Mouse (Mus musculus) lung, adult 18-20 months (tissue): ENCODE measurements at regions not wholly inside any gene's neighbourhood (a gene's known extent, or its start where the extent isn't known, plus 50 kb on each side); places are given as distances from the start of the nearest gene placed in this dataset.

Experiments used
- DNase-seq, 2 experiments: peaks; one replicate each; pipeline ENCODE4 v3.0.0; 2022; ENCODE audit warnings: mixed read lengths in 2 of 2

DNA sequence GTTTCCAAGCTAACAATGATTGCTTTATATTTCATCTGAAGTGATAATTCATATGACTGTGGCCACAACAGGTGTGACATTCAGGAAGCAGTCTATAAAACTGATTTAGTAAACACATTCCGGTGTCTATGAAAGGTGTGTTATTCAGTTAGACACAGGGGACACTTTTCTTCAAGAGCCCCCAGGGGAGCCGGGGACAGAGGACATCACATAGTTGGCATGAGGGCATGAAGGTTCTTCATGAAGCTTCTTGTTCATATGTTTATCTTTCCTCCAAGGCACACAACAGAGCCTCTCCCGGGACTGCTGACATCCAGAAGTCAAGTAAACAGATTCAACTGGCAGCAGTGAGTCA is 102.5 kb upstream of the Cpm start:
- no peak for DNase-seq

DNA sequence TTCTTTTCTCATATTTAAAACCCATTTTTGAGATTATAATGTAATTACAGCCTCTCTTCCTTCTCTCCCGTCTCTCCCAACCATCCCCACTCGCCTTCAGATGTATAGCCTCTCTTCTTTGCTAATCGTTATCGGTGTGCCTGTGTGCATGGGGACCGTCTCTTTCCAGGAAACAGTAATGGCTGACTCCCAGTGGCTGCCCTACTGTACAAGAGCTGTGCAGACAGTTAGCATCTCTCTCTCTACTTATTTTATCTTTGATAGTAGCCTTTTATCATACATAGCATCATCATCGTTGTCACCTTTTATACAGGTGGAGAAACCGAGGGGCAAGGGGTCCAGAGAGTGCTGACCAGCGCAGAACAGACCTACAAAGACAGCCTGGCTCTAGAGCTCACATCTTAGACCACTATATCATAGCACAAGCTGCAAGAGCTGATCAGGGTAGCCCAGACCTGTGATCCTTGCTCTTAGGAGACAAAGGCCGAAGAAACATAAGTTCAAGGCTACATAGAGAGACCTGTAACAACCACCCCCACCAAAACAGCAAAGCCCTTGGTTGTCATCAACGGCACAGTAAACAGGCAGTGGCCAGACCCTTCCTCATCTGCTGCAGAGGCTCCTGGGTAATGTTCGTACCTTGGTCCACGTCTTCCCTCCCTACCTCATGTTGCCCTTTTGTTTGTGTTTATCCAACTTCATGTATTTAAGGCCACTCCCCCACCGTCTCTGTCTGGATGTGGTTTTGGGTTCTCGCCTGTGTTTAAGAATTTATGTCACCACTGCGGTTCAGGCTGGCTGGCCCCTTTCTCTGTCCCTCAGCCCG is 103.1 kb upstream of the Cpm start:
- DNase-seq, result no peak

DNA sequence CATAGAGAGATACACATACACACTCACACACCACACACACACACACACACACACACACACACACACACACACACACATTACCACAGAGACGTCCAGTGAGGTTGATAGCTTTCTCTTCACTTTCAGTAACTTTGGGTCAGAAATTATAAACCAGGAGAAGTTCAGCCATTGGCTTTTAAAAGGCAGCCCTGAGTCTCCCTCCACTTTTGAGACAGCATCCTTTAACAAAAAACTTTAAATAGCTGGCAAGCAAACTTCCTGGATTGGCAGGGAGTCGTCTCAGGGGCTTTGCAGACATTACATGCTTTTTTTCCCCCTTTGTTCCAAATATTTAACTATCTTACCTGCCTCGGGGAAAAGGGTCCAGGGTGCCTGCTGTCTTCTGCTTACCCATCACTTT is 103.7 kb upstream of the Cpm start:
- no peak for DNase-seq

DNA sequence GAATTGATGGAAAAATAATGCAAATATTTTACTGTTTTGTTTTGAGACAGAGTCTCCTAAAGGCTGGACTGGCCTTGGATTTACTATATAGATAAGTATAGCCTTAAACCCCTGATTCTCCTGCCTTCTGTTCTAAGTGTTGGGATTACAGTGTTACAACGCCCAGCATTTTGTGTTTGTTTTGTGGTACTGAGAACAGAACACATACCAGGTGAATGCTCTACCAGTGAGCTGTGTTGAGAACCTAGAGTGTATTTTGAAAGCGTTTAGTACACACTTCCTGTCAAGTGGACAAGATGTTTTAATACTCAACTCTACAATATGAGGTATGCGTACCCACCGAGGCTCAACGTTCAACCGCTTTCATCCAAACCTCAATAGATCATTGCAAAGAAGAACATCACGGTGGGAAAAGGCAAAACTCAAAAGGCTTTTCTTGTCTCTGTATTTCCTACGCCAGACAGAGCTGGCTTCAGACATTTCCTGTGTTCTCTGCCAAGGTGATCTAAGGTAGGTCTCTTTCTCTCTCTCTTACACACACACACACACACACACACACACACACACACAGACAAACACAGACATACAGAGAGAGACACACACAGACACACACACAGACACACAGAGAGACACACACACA is 104.3 kb upstream of the Cpm start:
- no peak for DNase-seq

DNA sequence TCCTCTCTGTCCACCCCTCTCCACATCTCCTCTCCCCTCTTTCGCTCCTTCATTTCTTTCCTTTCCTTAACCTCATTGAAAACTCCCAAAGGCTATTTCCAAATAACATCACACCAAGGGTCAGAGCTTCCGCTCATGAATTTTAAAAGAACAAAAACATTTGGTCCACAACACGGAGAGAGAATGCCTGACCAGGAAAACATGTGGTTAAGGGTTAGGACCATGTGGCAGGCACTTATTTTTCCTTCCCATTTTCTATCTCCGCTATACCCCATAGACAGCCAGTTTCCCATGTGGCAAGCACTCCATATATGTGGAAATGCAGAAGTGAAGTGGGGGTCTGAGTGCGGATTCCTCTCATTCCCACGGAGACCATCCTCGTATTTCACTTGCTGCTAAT is 105.2 kb upstream of the Cpm start:
- DNase-seq, result no peak

DNA sequence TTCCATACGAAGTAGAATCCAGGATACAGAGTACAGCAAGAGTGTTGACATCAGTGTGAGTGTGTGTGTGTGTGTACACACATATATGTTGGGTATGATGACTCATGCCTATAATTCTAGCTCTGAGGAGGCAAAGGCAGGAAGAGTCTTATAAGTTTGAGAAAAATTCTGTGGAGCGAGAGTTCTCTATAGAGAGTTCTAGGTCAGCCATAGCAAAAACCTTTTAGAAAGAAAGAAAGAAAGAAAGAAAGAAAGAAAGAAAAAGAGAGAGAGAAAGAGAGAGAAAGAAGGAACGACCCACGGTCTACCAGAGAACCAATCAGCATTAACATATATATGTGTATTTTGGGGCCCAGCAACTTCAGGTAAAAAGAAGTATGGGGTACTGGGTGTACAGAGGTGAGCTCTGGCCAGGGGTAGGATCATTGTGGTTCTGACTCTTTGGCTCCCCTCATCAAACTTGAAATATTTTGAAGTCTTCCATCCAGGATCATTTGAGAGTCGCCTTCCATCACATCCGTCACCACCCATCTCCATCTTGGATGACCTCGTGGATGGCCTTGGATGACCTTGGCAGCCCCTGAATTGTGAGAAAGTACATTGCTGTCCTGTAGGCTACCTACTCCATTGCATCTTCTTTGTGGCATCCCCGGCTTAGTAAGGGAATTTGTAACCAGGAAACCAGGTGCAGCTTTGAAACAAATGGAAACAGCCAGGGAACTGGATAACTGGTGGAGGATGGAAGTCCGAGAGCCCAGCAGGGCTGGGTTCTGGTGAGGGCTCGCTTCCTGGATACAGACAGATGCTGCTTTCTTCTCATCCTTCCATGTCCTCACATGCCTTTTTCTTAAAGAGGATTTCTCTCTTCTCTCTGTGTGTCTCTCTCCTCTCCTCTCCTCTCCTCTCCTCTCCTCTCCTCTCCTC is 106.1 kb upstream of the Cpm start:
- no peak for DNase-seq

DNA sequence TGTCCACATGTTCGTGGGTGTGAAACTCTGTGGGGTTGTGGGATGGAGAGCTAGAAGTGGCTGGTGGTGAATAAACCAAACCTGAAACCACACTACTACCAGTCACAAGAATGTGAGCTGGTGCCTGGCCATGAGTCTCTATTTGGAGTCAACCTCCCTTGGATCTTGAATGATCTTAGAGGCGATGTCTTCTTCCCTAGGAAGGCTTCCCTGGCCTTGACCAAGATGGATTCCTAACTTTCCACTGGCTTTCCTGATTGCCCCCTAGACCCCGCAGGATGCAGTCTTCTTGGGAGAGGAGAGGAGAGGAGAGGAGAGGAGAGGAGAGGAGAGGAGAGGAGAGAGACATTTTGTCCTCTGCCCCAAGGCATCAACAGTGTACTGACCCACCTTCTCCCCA is 106.9 kb upstream of the Cpm start:
- DNase-seq, result no peak

DNA sequence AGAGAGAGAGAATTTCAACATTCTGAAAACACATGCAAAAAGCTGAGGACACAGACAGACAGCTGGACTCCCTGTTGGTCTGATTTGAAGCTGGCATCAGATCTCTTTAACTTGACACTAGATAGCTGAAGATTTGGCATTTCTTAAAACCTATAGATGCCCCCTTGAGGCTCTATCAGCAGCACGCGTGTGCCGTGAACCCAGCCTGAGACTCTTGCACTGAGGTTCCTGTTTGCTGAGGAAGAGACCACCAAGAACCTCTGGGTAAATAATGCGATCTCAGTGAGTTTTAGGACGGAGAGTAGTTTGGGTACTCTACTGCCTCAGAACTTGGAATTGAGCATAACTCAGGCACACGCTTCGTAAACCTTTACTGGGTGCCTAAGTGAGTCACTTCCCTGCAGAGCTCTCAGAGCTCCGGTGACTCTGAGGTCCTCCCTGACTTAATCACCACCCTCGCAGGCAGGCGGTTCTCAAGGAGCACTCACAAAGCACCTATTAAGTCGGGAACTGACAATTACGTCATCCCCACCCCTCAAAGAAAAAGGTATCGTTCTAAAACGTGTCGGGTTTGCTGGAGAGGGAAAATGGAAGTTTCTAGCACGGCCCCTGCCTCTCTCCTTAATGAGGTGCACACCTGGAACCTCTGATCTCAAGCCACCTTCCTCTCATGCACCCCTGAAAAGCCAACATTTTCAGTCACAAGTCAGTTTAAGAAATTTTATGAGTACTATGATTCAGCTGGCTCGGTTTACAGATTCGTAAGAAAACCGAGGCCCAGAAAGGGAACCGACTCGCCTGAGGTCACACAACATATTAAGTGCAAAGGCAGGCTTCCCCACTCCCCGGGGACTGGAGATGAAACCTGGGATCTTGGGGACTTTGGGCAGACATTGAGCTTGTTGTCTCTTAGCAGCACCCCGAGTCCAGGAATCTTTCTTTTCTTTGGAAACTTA is 107.7 kb upstream of the Cpm start:
- DNase-seq, result peak; percentile 30 to 50

DNA sequence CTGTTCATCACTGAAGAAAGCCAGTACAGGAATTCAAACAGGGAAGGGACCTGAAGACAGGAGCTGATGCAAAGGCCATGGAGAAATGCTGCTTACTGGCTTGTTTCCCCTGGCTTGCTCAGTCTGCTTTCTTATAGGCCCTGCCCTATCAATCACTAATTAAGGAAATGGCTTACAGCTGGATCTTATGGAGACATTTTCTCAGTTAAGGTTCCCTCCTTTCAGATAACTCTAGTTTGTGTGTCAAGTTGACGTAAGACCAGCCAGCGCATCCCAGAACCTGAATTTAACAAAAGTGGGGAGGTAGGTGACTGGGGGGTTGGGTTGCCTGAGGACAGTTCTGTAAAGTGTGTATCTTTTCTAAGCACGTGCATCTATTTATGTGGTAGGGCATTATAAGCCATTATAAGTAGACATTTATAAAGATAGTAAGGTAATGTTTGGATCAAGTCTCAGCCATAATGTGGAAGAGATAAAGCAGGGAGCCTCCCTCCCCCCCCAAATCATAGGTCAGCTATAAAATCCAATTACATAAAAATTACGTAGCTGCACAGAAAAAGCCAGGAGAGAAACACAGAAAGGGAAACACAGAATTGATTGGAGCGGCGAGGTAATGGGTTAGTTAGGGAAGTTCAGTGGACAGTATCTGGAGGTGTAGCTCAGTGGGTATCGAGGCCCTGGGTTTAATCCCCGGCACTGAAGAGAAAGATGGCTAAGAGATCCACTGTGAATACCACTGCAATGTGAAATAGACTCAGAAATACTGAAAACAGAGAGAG is 108.6 kb upstream of the Cpm start:
- DNase-seq, result no peak

DNA sequence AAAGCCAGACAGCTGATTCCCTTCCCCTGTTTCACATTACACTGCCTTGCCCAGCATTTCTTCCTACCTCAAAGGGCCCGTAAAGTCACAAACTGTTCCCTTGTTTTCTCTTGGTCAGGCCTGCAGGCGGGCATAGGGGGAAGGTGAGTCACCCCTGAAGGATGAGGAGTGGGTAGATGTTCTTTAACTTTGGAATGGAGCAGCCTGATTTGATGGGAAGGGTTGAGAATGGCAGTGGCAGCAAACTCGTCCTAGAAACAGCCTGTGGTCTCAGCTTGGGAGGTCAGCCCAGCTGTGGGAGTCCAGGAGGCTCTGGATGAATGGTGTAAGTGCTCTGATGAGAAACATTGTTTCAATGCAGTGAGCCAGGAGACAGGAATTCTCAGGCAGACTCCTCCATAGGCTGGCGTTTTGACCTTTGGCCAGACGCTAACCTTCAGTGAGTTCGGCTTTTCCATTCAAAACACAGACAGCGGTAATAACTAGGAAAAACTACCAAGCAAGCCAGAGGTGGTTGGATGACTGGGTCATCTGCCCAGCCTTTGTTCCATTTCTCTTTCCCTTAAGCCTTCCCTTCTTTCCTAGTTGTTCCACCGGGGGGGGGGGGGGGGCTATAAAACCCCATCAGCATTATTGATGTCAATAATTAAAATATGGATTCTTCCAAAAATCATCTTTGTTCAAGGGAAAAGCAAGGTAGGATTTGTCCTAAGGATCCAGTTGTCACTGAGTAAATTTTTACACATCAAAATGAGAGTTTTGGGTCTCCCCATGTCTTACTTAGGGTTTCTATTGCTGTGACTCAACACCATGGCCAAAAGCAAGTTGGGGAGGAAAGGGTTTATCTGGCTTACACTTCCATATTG is 109.4 kb upstream of the Cpm start:
- DNase-seq, result no peak

DNA sequence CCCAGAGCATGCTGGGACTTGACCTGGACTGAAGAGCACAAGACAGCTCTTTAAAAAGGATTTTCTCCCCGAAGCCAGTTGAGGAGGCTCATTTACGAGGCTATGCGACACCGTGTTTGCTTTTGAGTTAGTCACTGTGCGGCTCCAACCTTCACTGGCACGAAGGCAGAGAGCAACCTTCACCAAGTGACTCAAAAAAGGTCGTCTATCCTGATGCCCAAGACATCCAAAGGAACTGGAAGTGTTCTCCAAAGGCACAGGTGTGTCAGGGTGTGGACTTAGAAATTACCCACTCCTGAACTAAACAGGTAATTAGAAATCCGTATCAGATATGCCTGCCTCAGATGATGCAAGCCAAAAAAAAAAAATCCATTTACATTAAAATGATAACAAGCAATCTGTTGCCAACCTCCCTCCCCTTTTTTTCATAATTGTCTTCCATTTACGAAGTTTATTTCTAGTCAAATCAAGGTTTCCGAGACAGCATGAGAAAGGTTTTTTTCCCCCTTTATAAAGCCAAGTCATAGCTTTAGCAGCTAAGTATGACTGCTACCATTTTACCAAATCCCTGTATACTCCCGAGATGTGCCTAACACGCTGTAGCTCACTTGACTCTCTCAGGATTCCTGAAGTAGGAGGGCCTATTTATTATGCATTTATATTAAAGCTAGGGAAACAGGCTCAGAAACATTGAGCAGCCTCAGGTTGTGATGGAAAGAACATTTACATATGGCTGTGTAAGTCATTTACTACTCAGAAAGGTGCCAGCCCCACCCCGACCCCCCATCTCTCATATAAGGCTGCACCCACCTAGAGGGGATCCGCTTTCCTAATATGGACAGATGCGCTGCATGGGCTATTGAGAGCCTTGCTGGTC is 110.3 kb upstream of the Cpm start:
- no peak for DNase-seq

DNA sequence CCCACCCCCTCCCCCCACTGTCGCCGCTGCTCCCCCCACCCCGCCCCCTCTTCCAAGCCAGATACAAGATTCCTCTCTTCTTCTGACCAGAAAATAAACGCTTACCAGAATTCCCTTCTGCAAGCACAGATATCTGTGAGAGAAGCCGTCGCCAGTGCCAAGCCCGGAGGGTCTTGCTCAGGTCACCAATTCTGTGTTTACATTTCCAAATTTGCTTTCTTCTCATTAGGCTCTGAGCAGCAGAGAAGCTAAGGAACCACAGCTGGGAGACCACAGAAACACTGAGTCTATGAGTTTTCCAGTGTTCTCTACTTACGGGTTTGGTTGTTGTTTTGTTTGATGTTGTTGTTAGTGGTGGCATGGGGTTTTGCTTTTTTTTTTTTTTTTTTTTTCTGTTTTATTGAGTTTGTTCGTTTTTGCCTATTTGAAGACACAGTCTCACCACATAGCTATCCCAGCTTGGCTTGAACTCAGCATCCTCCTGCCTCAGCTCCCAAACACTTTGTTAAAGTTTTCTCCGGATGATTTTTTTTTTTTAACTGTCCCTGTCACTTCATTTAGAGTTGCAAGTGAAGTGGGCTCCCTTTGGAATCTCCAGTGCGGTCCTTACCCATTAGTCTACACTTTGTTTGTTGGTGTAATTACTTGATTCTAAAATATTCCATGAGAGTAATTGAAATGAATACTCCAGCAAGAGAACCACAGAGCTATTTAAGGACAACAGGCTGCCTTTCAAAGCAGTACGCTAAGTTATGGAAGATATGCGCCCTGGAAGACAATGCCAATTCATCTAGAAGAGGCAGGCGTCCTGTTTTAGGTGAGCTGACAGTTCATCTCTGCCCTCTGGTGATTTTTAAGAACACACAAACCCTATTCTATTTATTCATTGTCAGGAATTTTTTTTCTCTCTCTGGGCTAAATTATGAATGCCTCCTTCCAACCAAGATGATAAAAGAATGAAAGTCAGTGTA is 111.2 kb upstream of the Cpm start:
- DNase-seq, result no peak

DNA sequence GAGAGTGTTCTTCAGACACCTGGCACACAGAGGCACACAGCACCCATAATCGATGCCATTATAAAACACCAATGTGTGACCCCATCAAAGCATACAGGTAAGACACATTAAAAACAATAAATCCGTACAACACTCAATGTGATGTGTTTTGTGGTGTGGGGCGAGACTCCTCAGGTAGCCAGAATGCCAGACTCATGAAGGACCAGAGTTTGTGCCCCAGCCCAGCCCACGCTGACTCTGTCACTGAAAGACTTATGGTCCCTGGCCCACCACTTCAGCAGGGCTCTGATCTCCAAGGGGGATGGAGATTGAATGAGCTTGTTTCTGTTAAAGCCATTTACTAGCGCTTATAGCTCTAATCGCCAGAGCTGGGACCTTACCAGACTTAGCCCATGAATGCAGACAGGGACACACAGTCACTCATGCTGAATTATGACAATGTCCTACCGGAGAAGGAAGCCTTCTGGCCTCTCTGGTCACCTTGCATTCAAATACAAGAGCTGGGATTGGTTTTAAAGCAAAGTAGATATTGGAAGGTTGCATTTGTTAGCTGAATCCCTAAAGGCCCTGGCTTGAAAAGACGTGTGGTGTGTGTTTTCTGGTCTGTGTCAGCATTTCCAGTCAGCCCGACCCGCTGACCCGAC is 112.1 kb upstream of the Cpm start:
- DNase-seq, result no peak

DNA sequence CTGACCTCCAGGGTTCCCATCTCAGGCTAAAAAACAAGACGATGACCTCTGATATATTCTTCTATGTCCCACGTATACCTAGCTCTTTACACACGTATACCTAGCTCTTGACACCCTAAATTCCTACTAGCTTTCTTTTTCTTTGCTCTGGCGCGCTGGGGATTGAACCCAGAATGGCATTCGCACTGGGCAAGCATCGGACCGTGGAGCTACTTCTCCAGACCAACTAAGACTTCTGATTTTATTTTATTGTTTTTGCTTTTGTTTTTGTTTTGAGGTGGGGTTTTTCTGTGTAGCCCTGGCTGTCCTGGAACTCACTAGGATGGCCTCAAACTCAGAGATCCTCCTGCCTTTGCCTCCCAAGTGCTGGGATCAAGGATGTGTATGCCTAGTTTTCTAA is 112.8 kb upstream of the Cpm start:
- no peak for DNase-seq

DNA sequence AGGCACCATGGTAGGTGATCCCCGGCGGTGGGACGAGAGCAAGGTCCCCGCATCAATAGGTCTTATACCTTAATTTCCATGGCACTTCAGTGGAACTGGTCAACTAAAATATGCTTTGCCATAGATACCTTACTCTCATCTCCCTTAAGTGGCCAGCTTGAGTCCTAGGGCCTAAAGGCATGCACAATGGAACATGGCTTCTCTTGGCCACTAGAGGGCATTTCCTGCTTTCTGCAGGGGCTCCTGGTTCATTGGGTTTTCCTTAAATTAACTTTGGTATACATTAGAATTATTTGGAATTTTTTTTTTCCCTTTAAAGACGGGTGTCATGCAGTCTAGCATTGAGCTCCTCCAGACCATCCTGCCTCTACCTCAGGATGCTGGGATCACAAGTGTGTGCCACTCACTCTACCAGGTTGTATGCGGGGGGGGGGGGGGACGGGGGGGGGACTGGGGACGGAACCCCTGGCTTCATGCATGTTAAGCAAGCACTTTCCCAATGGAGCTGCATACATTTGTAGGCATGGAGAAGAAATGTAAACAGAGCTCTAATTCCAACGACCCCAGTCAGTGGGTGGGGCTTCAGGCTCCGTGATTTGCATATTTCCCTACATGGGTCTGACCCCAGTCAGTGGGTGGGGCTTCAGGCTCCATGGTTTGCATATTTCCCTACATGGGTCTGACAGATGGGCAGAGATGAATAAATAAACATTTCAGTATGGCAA is 113.4 kb upstream of the Cpm start:
- DNase-seq, result peak in 1 of 2 experiments; percentile 34

DNA sequence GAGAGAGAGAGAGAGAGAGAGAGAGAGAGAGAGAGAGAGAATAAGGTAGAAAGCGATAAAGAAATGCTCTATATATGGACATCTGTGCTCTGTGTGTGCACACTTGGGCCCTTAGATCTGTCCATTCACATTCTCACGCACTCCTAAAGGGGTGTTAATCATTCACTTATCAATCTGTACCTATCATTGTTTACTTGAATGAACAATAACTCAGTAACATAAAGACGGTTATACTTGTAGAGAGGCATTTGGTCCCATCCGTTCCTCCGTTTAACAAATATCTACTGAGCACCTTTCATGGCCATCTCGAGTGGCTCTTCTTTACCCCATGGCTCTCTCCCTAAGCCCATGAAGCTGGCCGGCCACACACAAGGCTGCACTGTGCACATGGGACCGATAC is 114.3 kb upstream of the Cpm start:
- no peak for DNase-seq

DNA sequence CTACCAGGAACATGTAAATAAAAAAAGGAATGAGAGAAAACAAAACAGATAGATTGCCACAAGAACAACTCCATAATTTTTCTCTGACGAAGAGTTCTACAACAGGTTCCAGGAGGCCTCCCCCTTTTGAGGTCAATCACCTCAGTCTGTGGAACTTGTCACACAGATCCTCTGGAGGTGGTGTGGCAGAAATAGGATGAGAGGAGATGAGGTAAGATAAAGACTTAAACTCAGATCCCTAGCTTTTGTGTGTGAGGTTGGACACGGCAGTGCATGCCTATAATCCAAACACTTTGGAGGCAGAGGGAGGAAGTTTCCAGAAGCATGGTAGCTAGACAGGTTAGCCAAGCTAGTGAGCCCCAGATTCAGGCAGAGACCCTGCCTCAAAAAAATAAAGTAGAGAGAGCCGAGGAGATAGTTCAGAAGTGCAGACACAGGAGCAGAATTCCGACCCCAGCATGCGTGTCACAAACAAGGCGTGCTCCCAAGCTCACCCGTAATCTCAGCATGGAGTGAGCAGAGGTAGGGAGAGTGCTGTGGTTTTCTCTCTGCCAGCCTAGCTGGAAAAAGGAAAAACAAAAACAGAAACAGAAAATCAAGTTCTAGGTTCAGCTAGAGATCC is 115.3 kb upstream of the Cpm start:
- no peak for DNase-seq
